ENCODE assay signal across 8 mouse cellular contexts in genomic region chr13:95523659-95524423, GRCm38 (mm10). TPM values are rescaled to one million over a fixed set of nuclear protein-coding genes. Genes with fewer than 3 reads are reported as not detected.
DNase-seq lines count a peak whose midpoint lies in the region; ATAC-seq and TF ChIP-seq lines count a peak whose summit lies in the region.

No protein-coding gene starts in this region.

- no peaks in the 10 kb centered on the region for H3K36me3 ChIP-seq in heart, embryonic 16.5 days (ENCODE audit: control insufficient read depth, insufficient read depth)
- H3K36me3 ChIP-seq in stomach, postnatal 0 days (ENCODE audit: control insufficient read depth, insufficient read depth, low read length), result no peaks in the 10 kb centered on the region

- peaks cover 10% of the 10 kb centered on the region; the same call in 1 of the 2 replicates for H3K27me3 ChIP-seq in heart, embryonic 16.5 days (ENCODE audit: control insufficient read depth, insufficient read depth, low read length)
- H3K27me3 ChIP-seq in stomach, postnatal 0 days (ENCODE audit: control insufficient read depth, insufficient read depth, low read length), result no peaks in the 10 kb centered on the region

- H3K9me3 ChIP-seq in heart, embryonic 16.5 days (replicated peaks; ENCODE audit: control insufficient read depth, low read length), result no peaks in the 10 kb centered on the region
- no peaks in the 10 kb centered on the region for H3K9me3 ChIP-seq in stomach, postnatal 0 days (ENCODE audit: control insufficient read depth, low read length)

- no peak for TF ChIP-seq CTCF in stomach, postnatal 0 days (IDR thresholded peaks at IDR 0.05; ENCODE audit: low read depth)

- peaks cover 11% of the 10 kb centered on the region for H3K4me1 ChIP-seq in heart, embryonic 16.5 days (ENCODE audit: control insufficient read depth, insufficient read depth, low read length)
- H3K4me1 ChIP-seq in stomach, postnatal 0 days (replicated peaks; ENCODE audit: control insufficient read depth, insufficient read depth), result no peaks in the 10 kb centered on the region

- peak; percentile 28; the same call in 1 of the 2 replicates for ATAC-seq in heart, embryonic 16.5 days (replicated peaks; ENCODE audit: extremely low read depth, insufficient read depth, low FRiP score)
- peak; percentile 66 for ATAC-seq in stomach, postnatal 0 days (ENCODE audit: low FRiP score, low TSS enrichment)

- TF ChIP-seq EP300 in stomach, postnatal 0 days (optimal IDR thresholded peaks at IDR 0.05), result no peak

- H3K4me2 ChIP-seq in heart, embryonic 16.5 days (ENCODE audit: low read depth, low read length), result peak overlapping the region; percentile 98
- peak overlapping the region; percentile 92 for H3K4me2 ChIP-seq in stomach, postnatal 0 days (replicated peaks; ENCODE audit: low read depth)

- no peak overlapping the region for H3K27ac ChIP-seq in heart, embryonic 16.5 days (ENCODE audit: low read length)
- H3K27ac ChIP-seq in stomach, postnatal 0 days (replicated peaks), result peak overlapping the region; percentile 94

- peak; percentile 38 for DNase-seq in retina, postnatal 1 day
- DNase-seq in retina, embryonic 14.5 days (ENCODE audit: low spot score), result no peak
- peak; percentile 40 for DNase-seq in embryo, embryonic 9.5 days (ENCODE audit: extremely low spot score)
- DNase-seq in kidney, postnatal 10 days, result peak; percentile 81
- DNase-seq in lung, postnatal 4 days, result peak; percentile 69 to 78
- peak; percentile 89 for DNase-seq in stomach, postnatal 0 days (ENCODE audit: low spot score)
- no peak for DNase-seq in c-Kit-positive CD71-positive TER-119-positive erythroid progenitor cells, embryonic 14.5 days (ENCODE audit: low spot score)

- WGBS in heart, embryonic 16.5 days, result 8% methylated on average over 29 of the region's 29 CpGs
- 10% methylated on average over 29 of the region's 29 CpGs for WGBS in stomach, postnatal 0 days

- peak overlapping the region; percentile 68 for H3K9ac ChIP-seq in heart, embryonic 16.5 days (ENCODE audit: low read length)
- H3K9ac ChIP-seq in stomach, postnatal 0 days (ENCODE audit: low read length), result peak overlapping the region; percentile 76

- H3K4me3 ChIP-seq in heart, embryonic 16.5 days (ENCODE audit: low read length), result peak overlapping the region; percentile 66
- peak overlapping the region; percentile 58 for H3K4me3 ChIP-seq in stomach, postnatal 0 days (ENCODE audit: low read depth, low read length)

RNA-seq across cellular contexts. Expression of gene F2rl1, which starts 1.2 kb away (rescaled TPM):
- 1.3 and 1.5 TPM in 2 replicates for polyA plus RNA-seq in heart, embryonic 16.5 days (2015; fragmentation: Nextera tagmentation; extraction: Ambion mirVana)
- polyA plus RNA-seq in stomach, postnatal 0 days (2015; fragmentation: Nextera tagmentation; extraction: Ambion mirVana), result 10.7 and 12.8 TPM in 2 replicates

RNA-seq across cellular contexts. Expression of gene S100z, which starts 45.3 kb away (rescaled TPM):
- polyA plus RNA-seq in heart, embryonic 16.5 days (2015; fragmentation: Nextera tagmentation; extraction: Ambion mirVana), result not detected in 2 replicates
- 0.38 and 0.39 TPM in 2 replicates for polyA plus RNA-seq in stomach, postnatal 0 days (2015; fragmentation: Nextera tagmentation; extraction: Ambion mirVana)

Comparison
In these comparisons a context has a peak if more than half of its experiments do, and no peak if none do; other contexts are left out.
1. DNase-seq: peak in retina, postnatal 1 day (single experiment), embryo, embryonic 9.5 days (single experiment), kidney, postnatal 10 days (single experiment), lung, postnatal 4 days (2 of 2) and stomach, postnatal 0 days (single experiment); none in retina, embryonic 14.5 days (single experiment) and c-Kit-positive CD71-positive TER-119-positive erythroid progenitor cells, embryonic 14.5 days (single experiment).